Mouse (Mus musculus) liver, embryonic 14 days (tissue): ENCODE results near the gene Prrg1. TPM values are rescaled to one million over a fixed set of nuclear protein-coding genes. Genes with fewer than 3 reads are reported as not detected.

Source experiments
- polyA plus RNA-seq: library from polyadenylated mRNA; depleted of rRNA; stranded (reverse); fragments of >200 nt; gene quantifications from 2 replicates; pipeline ENCODE4 v1.2.3, GENCODE M21; 2012; rRNA removed

Prrg1 gene
- polyA plus RNA-seq = 1.6 and 1.7 TPM in 2 replicates

GRCm38 (mm10) chrX:78583202-78584004 is at the start of gene Prrg1:
Gene Prrg1 (minus strand): TSS chrX:78583896.

Other genes starting within 250 kb of the Prrg1 start
- gene 4930480E11Rik, start 214.3 kb downstream of the Prrg1 start, polyA plus RNA-seq = not detected in 2 replicates
- gene Fam47c, start 153.9 kb upstream of the Prrg1 start, polyA plus RNA-seq = not detected in 2 replicates